Mouse (Mus musculus): ENCODE results near the gene Hist1h4d.
A peak's percentile ranks its signal among the peaks of the same experiment; 100 is the strongest.
"Not testable (repeated sequence)": the region's sequence is repeated elsewhere in the genome, so short reads cannot be mapped to it uniquely, and the experiment has no call there.

Hist1h4d gene

GRCm38 (mm10) chr13:23551146-23551834 lies 30.1 kb upstream of the Hist1h4d start, which contains the start of gene Hist1h4f:
Hist1h4f (minus strand) TSS chr13:23551648.
- peak; percentile 80 for DNase-seq

GRCm38 (mm10) chr13:23551931-23552914 lies 29.2 kb upstream of the Hist1h4d start:
- DNase-seq = no peak

GRCm38 (mm10) chr13:23552962-23553361 lies 28.4 kb upstream of the Hist1h4d start, which contains the start of gene Hist1h1d:
Hist1h1d (plus strand) TSS chr13:23553262.
- no peak for DNase-seq

GRCm38 (mm10) chr13:23554393-23554792 lies 27.0 kb upstream of the Hist1h4d start:
- no peak for DNase-seq

- no peak for DNase-seq
These were observed 26.2 kb upstream of the Hist1h4d start for GRCm38 (mm10) chr13:23554925-23555838.

GRCm38 (mm10) chr13:23555839-23556416 lies 25.5 kb upstream of the Hist1h4d start:
- peak; percentile 79 for DNase-seq

- no peak for DNase-seq
These were observed 24.5 kb upstream of the Hist1h4d start for GRCm38 (mm10) chr13:23556906-23557305.

GRCm38 (mm10) chr13:23560699-23561098 lies 20.7 kb upstream of the Hist1h4d start:
- DNase-seq = not testable (repeated sequence)

- DNase-seq = not testable (repeated sequence)
These were observed 19.9 kb upstream of the Hist1h4d start for GRCm38 (mm10) chr13:23561531-23561882.

- peak; percentile 92 for DNase-seq
These were observed 19.3 kb upstream of the Hist1h4d start, which contains the start of gene Hist1h3e for GRCm38 (mm10) chr13:23561883-23562659. Hist1h3e (minus strand) TSS chr13:23562369.

- DNase-seq = no peak
These were observed 18.5 kb upstream of the Hist1h4d start for GRCm38 (mm10) chr13:23562699-23563462.

- DNase-seq = no peak
These were observed 16.9 kb upstream of the Hist1h4d start for GRCm38 (mm10) chr13:23564482-23564881.

- DNase-seq = not testable (repeated sequence)
These were observed 11.0 kb upstream of the Hist1h4d start for GRCm38 (mm10) chr13:23570261-23571021.

- peak; percentile 74 for DNase-seq
These were observed 10.3 kb upstream of the Hist1h4d start, which contains the start of the genes Hist1h2ae and Hist1h2bg for GRCm38 (mm10) chr13:23571022-23571503. Hist1h2ae (minus strand) TSS chr13:23571220. Hist1h2bg (plus strand) TSS chr13:23571396.

- not testable (repeated sequence) for DNase-seq
These were observed 9.7 kb upstream of the Hist1h4d start for GRCm38 (mm10) chr13:23571504-23572217.

GRCm38 (mm10) chr13:23572218-23573033 lies 9.0 kb upstream of the Hist1h4d start:
- DNase-seq = no peak

- DNase-seq = not testable (repeated sequence)
These were observed 8.1 kb upstream of the Hist1h4d start for GRCm38 (mm10) chr13:23573034-23573897.
